Mouse (Mus musculus): ENCODE measurements at regions not wholly inside any gene's neighbourhood (a gene's known extent, or its start where the extent isn't known, plus 50 kb on each side); places are given as distances from the start of the nearest gene placed in this dataset.
A peak's percentile ranks its signal among the peaks of the same experiment; 100 is the strongest.

- no peak for DNase-seq (ENCODE audit: low read depth, low spot score)
These were observed 261.1 kb upstream of the Kcnq5 start for GRCm38 (mm10) chr1:22222836-22223235.

GRCm38 (mm10) chr1:22211795-22212194 lies 250.1 kb upstream of the Kcnq5 start:
- no peak for DNase-seq (ENCODE audit: low read depth, low spot score)

GRCm38 (mm10) chr1:22211232-22211631 lies 249.5 kb upstream of the Kcnq5 start:
- DNase-seq (ENCODE audit: low read depth, low spot score), result no peak

- no peak for DNase-seq (ENCODE audit: low read depth, low spot score)
These were observed 248.9 kb upstream of the Kcnq5 start for GRCm38 (mm10) chr1:22210621-22211020.

DNA sequence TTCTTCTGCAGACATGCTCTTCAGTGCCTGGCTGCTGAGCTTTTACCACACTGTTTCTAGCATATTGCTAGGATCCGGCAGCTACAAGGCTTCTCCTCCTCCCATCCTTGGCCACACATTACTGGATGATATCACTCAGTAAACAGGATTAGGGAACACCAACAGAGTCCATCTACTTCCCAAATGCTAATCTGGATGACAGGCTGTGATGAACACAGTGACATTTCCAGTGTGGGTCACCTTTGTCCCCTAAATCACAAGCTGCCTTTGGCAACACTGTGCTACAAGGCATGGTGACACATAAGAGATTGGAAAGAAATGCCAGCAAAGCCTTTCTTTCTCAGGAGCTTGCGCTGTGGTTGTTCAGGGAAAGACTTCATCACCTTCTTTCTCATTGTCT lies 246.5 kb upstream of the Kcnq5 start:
- DNase-seq (ENCODE audit: low read depth, low spot score), result no peak

GRCm38 (mm10) chr1:22206935-22207334 lies 245.2 kb upstream of the Kcnq5 start:
- DNase-seq (ENCODE audit: low read depth, low spot score), result no peak

GRCm38 (mm10) chr1:22167621-22168181 lies 206.0 kb upstream of the Kcnq5 start:
- no peak for DNase-seq (ENCODE audit: low read depth, low spot score)

DNA sequence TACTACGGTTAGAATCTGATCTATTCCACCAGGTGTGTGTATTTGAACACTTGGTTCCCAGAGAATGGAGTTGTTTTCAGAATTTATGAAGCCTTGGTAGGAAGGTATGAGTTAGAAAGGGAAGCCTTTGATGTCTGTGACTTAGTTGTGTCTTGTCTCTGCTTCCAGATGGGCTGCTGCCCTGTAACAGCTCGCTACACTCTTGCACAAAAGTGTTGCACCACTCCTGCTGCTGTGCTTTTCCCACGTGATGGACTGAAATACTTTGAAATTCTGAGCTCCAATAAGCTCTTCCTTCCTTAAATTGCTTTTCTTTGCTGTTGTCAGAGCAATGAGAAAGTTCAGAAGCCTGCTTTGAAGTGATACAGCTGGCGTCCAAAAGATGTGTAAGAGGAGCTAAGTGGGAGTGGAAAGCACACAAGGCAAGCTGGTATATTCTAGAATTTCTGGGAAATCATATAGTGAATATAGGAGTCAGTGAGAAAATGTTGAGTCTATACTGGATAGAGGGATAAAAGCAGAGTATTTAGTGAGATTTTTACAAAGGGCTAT lies 174.9 kb upstream of the Kcnq5 start:
- DNase-seq (ENCODE audit: low read depth, low spot score), result no peak

DNA sequence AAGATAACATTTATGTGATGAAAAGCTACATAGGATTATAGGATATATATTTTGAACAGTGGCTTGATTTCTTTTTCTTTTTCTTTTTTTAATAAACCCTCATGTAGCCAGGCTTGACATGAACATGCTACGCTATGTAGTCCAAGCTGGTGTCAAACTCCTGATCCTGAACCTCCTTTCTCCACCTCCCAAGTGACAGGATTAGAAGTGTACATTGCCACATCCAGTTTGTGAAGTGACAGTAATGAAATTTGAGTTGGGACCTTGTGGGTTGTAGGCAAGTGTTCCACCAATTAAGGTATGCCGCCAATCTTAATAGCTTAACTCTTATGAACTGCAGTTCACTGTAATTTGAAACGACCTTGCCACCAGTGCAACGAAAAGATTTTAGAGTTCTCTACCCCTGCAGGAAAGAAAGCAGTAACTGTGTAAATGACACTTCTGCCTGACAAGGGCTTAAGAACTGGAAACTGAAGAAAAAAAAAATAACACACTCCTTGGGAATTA lies 156.6 kb upstream of the Kcnq5 start:
- DNase-seq (ENCODE audit: low read depth, low spot score), result no peak

GRCm38 (mm10) chr1:22116466-22116865 lies 154.7 kb upstream of the Kcnq5 start:
- DNase-seq (ENCODE audit: low read depth, low spot score), result no peak

DNA sequence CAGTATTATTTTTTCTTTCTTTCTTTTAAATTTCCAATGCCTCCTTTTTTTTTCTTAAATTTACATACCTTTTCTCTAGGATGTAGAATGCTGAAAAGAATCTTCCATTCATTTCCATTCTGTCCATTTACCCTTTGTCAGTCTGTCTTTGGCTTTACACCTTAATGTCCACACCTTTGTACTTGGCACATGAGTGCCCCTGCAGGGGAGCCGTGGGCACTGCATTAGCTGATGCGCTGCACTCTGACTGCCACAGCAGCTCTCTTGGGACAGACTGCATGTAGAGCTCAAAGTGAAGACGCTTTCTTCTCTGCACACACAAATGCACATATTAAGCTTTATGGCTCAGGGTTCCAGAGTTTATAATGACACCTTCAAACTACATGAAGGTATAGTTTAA lies 143.8 kb upstream of the Kcnq5 start:
- DNase-seq (ENCODE audit: low read depth, low spot score), result peak; percentile 50

GRCm38 (mm10) chr1:22071405-22072117 lies 109.8 kb upstream of the Kcnq5 start:
- DNase-seq (ENCODE audit: low read depth, low spot score), result no peak

DNA sequence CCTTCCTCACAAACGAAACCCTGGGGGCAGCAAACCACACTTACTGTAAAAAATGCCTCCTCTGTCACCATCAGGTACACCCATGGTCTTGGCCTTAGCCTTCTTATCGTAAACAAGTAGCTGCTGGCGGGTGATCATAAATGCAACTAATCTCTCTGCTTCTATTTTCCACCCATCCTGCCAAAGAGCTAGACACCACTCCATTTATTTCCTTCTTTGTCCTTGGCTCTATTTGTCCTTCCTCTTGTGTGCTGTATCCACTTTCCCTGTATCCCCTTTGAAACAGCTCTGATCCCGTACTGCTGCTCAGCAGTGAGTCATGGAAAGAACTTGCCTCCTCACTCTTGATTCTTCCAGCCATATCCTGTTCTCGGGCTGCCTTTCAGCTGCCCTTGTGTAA lies 108.3 kb upstream of the Kcnq5 start:
- DNase-seq (ENCODE audit: low read depth, low spot score), result no peak
